Mouse (Mus musculus) heart, adult 2 months (tissue): ENCODE measurements around the gene Kremen1.

ENCODE experiments used
- CTCF ChIP-seq: fragments of 200-600 bp; IDR thresholded peaks from 2 replicates; pipeline ENCODE4 v1.8.1; 2022; ENCODE audit warnings: antibody characterized with exemption, mild to moderate bottlenecking, moderate library complexity
- EP300 ChIP-seq: fragments of 200-500 bp; IDR thresholded peaks from 2 replicates; pipeline ENCODE4 v1.6.1; 2011; ENCODE audit warnings: low read depth, low read length, control low read depth; ENCODE audit not compliant: insufficient read depth

DNA sequence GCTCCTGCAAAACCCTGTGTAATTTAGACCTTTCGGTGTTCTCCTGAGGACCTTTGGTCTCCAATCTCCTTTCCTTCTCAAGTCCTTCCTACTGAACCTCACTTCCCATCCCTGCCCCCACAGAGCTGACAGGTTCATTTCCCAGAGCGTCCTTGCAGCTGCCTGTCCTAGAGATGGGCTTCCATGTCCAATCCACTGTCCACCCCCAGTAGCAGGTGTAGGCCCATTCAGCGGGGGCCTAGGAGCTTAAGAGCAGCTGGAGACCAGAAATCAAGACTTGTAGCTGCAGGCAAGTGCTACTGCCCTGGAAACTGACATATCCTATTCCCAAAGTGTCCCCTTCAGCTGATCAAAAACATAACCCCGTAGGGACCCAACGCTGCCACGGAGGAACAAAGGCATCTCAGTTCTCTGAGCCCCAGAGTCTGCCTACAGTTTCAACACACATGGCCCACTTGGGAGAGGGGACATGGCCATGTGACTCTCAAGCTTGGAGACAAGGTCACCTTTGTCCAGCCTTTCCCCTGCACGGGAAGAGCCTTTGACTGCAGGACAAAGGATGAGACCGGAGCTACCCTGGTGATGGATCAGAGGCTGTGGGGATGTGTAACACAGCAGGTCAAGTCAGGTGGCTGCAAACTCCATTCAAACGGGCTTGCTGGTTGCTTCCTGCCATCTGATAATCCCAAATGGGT lies 72.0 kb downstream of the Kremen1 start:
- TF ChIP-seq EP300 = no peak
- no peak for TF ChIP-seq CTCF
